Mouse (Mus musculus): ENCODE data around the gene Pex11b.
"Not testable (repeated sequence)": the region's sequence is repeated elsewhere in the genome, so short reads cannot be mapped to it uniquely, and the experiment has no call there.

Gene Pex11b

GRCm38 (mm10) chr3:96634928-96635879 is at the start of gene Pex11b, which contains the start of gene Gm42957:
Pex11b (plus strand) TSS chr3:96635376.
Gm42957 (plus strand) TSS chr3:96635474.
- peak; percentile 83 for DNase-seq (ENCODE audit: low spot score)

- DNase-seq (ENCODE audit: low spot score), result no peak
Observed at GRCm38 (mm10) chr3:96590657-96591056, 44.5 kb upstream of the Pex11b start.

GRCm38 (mm10) chr3:96593374-96593773 is 41.8 kb upstream of the Pex11b start:
- no peak for DNase-seq (ENCODE audit: low spot score)

- peak; percentile 87 for DNase-seq (ENCODE audit: low spot score)
Observed at GRCm38 (mm10) chr3:96593790-96594560, 41.2 kb upstream of the Pex11b start, which contains the start of gene Polr3gl. Polr3gl (minus strand) TSS chr3:96594181.

GRCm38 (mm10) chr3:96594851-96595250 is 40.3 kb upstream of the Pex11b start:
- DNase-seq (ENCODE audit: low spot score), result no peak

- no peak for DNase-seq (ENCODE audit: low spot score)
Observed at GRCm38 (mm10) chr3:96595661-96596060, 39.5 kb upstream of the Pex11b start.

GRCm38 (mm10) chr3:96596228-96596707 is 38.9 kb upstream of the Pex11b start, which contains the start of gene Ankrd34a:
Ankrd34a (plus strand) TSS chr3:96596636.
- no peak for DNase-seq (ENCODE audit: low spot score)

- no peak for DNase-seq (ENCODE audit: low spot score)
Observed at GRCm38 (mm10) chr3:96596855-96597254, 38.3 kb upstream of the Pex11b start.

- DNase-seq (ENCODE audit: low spot score), result no peak
Observed at GRCm38 (mm10) chr3:96597435-96597891, 37.7 kb upstream of the Pex11b start.

GRCm38 (mm10) chr3:96598156-96599068 is 36.8 kb upstream of the Pex11b start:
- DNase-seq (ENCODE audit: low spot score), result peak; percentile 52

GRCm38 (mm10) chr3:96599069-96599393 is 36.1 kb upstream of the Pex11b start:
- DNase-seq (ENCODE audit: low spot score), result no peak

- no peak for DNase-seq (ENCODE audit: low spot score)
Observed at GRCm38 (mm10) chr3:96599411-96599810, 35.8 kb upstream of the Pex11b start.

GRCm38 (mm10) chr3:96600639-96601250 is 34.4 kb upstream of the Pex11b start, which contains the start of gene Lix1l:
Lix1l (plus strand) TSS chr3:96601149.
- peak; percentile 78 for DNase-seq (ENCODE audit: low spot score)

GRCm38 (mm10) chr3:96601251-96601787 is 33.9 kb upstream of the Pex11b start:
- peak; percentile 26 for DNase-seq (ENCODE audit: low spot score)

GRCm38 (mm10) chr3:96601941-96602703 is 33.1 kb upstream of the Pex11b start:
- DNase-seq (ENCODE audit: low spot score), result no peak

- DNase-seq (ENCODE audit: low spot score), result no peak
Observed at GRCm38 (mm10) chr3:96602704-96603084, 32.5 kb upstream of the Pex11b start.

- no peak for DNase-seq (ENCODE audit: low spot score)
Observed at GRCm38 (mm10) chr3:96603311-96603710, 31.9 kb upstream of the Pex11b start.

GRCm38 (mm10) chr3:96606007-96606406 is 29.2 kb upstream of the Pex11b start:
- DNase-seq (ENCODE audit: low spot score), result not testable (repeated sequence)

- DNase-seq (ENCODE audit: low spot score), result no peak
Observed at GRCm38 (mm10) chr3:96606618-96607017, 28.6 kb upstream of the Pex11b start.

- no peak for DNase-seq (ENCODE audit: low spot score)
Observed at GRCm38 (mm10) chr3:96617941-96618340, 17.2 kb upstream of the Pex11b start.
